Mouse (Mus musculus): ENCODE data around the gene Fam186a. TPM values are rescaled to one million over a fixed set of nuclear protein-coding genes. Genes with fewer than 3 reads are reported as not detected.
"Not testable (repeated sequence)": the region's sequence is repeated elsewhere in the genome, so short reads cannot be mapped to it uniquely, and the experiment has no call there.

The Fam186a gene
- polyA plus RNA-seq, 1 experiment from 2014 or later: 0.05 TPM

- H3K4me2 ChIP-seq (replicated peaks; ENCODE audit: low read depth, low read length); H3K27ac ChIP-seq (ENCODE audit: low read depth, low read length); H3K9ac ChIP-seq (ENCODE audit: low read depth, low read length); H3K4me1 ChIP-seq (replicated peaks; ENCODE audit: control insufficient read depth, insufficient read depth, low read length); ATAC-seq (ENCODE audit: low FRiP score); H3K4me3 ChIP-seq (ENCODE audit: low read depth, low read length); H3K36me3 ChIP-seq (ENCODE audit: control insufficient read depth, insufficient read depth, low read length); H3K27me3 ChIP-seq (ENCODE audit: control insufficient read depth, insufficient read depth, low read length); H3K9me3 ChIP-seq (ENCODE audit: control insufficient read depth, low read length): not testable (repeated sequence)
- WGBS: 42% methylated on average over 14 of the region's 14 CpGs
- DNase-seq (ENCODE audit: low spot score): peak; percentile 65
These were observed 57.4 kb downstream of the Fam186a start for GRCm38 (mm10) chr15:99909339-99909996.

- no peaks in the 10 kb centered on the region for H3K9me3 ChIP-seq (ENCODE audit: control insufficient read depth, low read length)
- no peak overlapping the region for H3K27ac ChIP-seq (ENCODE audit: low read depth, low read length)
- 85% methylated on average over 1 of the region's 1 CpGs for WGBS
- H3K9ac ChIP-seq (ENCODE audit: low read depth, low read length): no peak overlapping the region
- DNase-seq (ENCODE audit: low spot score): no peak
- H3K4me1 ChIP-seq (replicated peaks; ENCODE audit: control insufficient read depth, insufficient read depth, low read length): no peaks in the 10 kb centered on the region
- no peak overlapping the region for H3K4me3 ChIP-seq (ENCODE audit: low read depth, low read length)
- no peak for ATAC-seq (ENCODE audit: low FRiP score)
- H3K4me2 ChIP-seq (replicated peaks; ENCODE audit: low read depth, low read length): no peak overlapping the region
- H3K27me3 ChIP-seq (ENCODE audit: control insufficient read depth, insufficient read depth, low read length): no peaks in the 10 kb centered on the region
- H3K36me3 ChIP-seq (ENCODE audit: control insufficient read depth, insufficient read depth, low read length): no peaks in the 10 kb centered on the region
These were observed 59.3 kb downstream of the Fam186a start for GRCm38 (mm10) chr15:99907514-99907913.

DNA sequence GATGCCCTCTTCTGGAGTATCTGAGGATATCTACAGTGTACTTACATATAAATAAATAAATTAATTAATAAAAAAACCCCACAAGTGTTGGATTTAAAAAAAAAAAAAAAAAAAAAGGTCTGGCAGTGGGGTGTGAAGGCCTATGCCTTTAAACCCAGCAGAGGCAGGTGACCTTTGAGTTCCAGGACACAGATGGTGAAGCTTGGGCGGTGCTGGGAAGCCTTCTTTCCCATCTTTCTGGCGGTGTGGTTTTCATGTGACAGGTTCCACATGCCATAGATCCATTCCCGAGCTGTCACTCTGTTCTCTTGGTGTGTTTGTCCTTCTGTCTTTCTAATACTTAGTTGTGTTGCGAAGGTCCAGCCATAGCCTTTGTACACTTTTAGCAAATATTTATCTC, 59.8 kb downstream of the Fam186a start:
- 79% methylated on average over 4 of the region's 4 CpGs for WGBS
- Histone ChIP-seq H3K9me3 (ENCODE audit: control insufficient read depth, low read length) (no peaks in the 10 kb centered on the region), H3K27me3 (ENCODE audit: control insufficient read depth, insufficient read depth, low read length) (no peaks in the 10 kb centered on the region), H3K4me2 (replicated peaks; ENCODE audit: low read depth, low read length) (no peak overlapping the region), H3K36me3 (ENCODE audit: control insufficient read depth, insufficient read depth, low read length) (no peaks in the 10 kb centered on the region), H3K9ac (ENCODE audit: low read depth, low read length) (no peak overlapping the region), H3K4me3 (ENCODE audit: low read depth, low read length) (no peak overlapping the region), H3K27ac (ENCODE audit: low read depth, low read length) (no peak overlapping the region), H3K4me1 (replicated peaks; ENCODE audit: control insufficient read depth, insufficient read depth, low read length) (no peaks in the 10 kb centered on the region)
- DNase-seq (ENCODE audit: low spot score) (no peak), ATAC-seq (ENCODE audit: low FRiP score) (no peak)

DNA sequence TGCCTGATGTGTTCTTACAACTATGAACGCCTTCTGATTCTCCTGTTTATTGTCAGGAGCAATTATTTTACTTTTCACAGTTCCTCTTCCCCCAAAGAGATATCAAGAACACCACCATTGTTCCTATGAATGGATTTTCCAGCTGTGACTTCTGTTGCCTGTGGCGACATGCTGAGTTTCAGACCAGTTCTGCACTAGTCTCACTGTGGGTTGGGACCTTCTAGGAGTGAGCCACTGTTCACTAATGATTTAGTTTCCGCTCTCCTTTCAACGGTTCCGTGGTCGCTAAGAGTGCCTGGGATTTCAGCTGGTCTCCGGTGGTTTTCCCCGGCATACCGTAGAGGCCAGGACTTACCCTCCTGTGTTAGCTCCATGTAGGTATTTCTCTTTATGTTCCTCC, 62.0 kb downstream of the Fam186a start:
- WGBS: 75% methylated on average over 9 of the region's 9 CpGs
- Histone ChIP-seq H3K27me3 (ENCODE audit: control insufficient read depth, insufficient read depth, low read length) (no peaks in the 10 kb centered on the region), H3K4me1 (replicated peaks; ENCODE audit: control insufficient read depth, insufficient read depth, low read length) (no peaks in the 10 kb centered on the region), H3K36me3 (ENCODE audit: control insufficient read depth, insufficient read depth, low read length) (no peaks in the 10 kb centered on the region), H3K27ac (ENCODE audit: low read depth, low read length) (no peak overlapping the region), H3K4me2 (replicated peaks; ENCODE audit: low read depth, low read length) (no peak overlapping the region), H3K4me3 (ENCODE audit: low read depth, low read length) (no peak overlapping the region), H3K9ac (ENCODE audit: low read depth, low read length) (no peak overlapping the region), H3K9me3 (ENCODE audit: control insufficient read depth, low read length) (no peaks in the 10 kb centered on the region)
- no peak for DNase-seq (ENCODE audit: low spot score)
- ATAC-seq (ENCODE audit: low FRiP score): no peak

- Histone ChIP-seq H3K9me3 (ENCODE audit: control insufficient read depth, low read length) (no peaks in the 10 kb centered on the region), H3K36me3 (ENCODE audit: control insufficient read depth, insufficient read depth, low read length) (no peaks in the 10 kb centered on the region), H3K27ac (ENCODE audit: low read depth, low read length) (no peak overlapping the region), H3K9ac (ENCODE audit: low read depth, low read length) (no peak overlapping the region), H3K4me1 (replicated peaks; ENCODE audit: control insufficient read depth, insufficient read depth, low read length) (no peaks in the 10 kb centered on the region), H3K4me3 (ENCODE audit: low read depth, low read length) (no peak overlapping the region), H3K27me3 (ENCODE audit: control insufficient read depth, insufficient read depth, low read length) (no peaks in the 10 kb centered on the region), H3K4me2 (replicated peaks; ENCODE audit: low read depth, low read length) (no peak overlapping the region)
- WGBS: 6% methylated on average over 4 of the region's 4 CpGs
- peak; percentile 85 for DNase-seq (ENCODE audit: low spot score)
- ATAC-seq (ENCODE audit: low FRiP score): peak; percentile 45
These were observed 62.5 kb downstream of the Fam186a start for GRCm38 (mm10) chr15:99904333-99904732.

DNA sequence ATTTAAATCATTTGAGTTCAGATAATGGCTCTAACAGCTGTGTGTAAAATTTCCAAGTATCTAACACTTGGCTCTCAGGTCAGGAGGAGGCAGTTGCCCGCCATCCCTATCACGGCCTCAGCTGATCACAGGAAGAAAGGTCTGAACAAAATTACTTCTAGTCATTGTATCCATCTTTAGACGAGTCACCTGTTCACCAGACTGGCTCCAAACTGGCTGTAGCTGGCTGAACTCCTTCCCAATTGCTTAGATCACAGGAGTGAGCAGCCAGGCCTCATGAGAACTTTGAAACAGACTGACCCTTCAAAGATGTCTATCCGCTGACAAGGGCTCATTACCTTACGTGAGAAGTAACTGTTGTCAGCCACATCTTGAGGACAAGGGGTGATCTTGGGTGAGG, 63.6 kb downstream of the Fam186a start:
- ATAC-seq (ENCODE audit: low FRiP score) (no peak), DNase-seq (ENCODE audit: low spot score) (no peak)
- WGBS: 89% methylated on average over 5 of the region's 5 CpGs
- Histone ChIP-seq H3K9ac (ENCODE audit: low read depth, low read length) (no peak overlapping the region), H3K4me2 (replicated peaks; ENCODE audit: low read depth, low read length) (no peak overlapping the region), H3K27me3 (ENCODE audit: control insufficient read depth, insufficient read depth, low read length) (no peaks in the 10 kb centered on the region), H3K4me1 (replicated peaks; ENCODE audit: control insufficient read depth, insufficient read depth, low read length) (no peaks in the 10 kb centered on the region), H3K27ac (ENCODE audit: low read depth, low read length) (no peak overlapping the region), H3K9me3 (ENCODE audit: control insufficient read depth, low read length) (no peaks in the 10 kb centered on the region), H3K36me3 (ENCODE audit: control insufficient read depth, insufficient read depth, low read length) (no peaks in the 10 kb centered on the region), H3K4me3 (ENCODE audit: low read depth, low read length) (no peak overlapping the region)

DNA sequence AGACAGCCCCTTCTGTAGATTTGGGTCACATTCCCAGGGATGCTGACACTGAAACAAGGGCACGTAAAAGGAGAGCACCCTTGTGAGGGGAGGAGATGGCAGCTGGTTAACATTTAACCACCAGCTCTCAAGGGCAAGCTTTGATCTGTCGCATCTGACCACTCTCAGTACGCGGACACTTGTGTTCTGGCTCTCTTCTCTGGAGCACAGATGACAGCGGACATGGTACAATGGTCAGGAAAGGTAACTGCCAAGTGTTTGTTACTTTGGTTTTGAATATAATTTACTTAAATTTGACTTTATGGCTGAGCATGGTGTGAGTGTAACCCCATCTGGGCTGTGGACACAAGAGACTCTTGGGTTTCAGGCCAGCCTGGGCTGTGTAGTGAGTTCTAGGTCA, 64.1 kb downstream of the Fam186a start:
- H3K4me1 ChIP-seq (replicated peaks; ENCODE audit: control insufficient read depth, insufficient read depth, low read length): no peaks in the 10 kb centered on the region
- no peak overlapping the region for H3K4me2 ChIP-seq (replicated peaks; ENCODE audit: low read depth, low read length)
- no peak overlapping the region for H3K27ac ChIP-seq (ENCODE audit: low read depth, low read length)
- DNase-seq (ENCODE audit: low spot score): no peak
- 69% methylated on average over 5 of the region's 5 CpGs for WGBS
- H3K36me3 ChIP-seq (ENCODE audit: control insufficient read depth, insufficient read depth, low read length): no peaks in the 10 kb centered on the region
- no peak overlapping the region for H3K9ac ChIP-seq (ENCODE audit: low read depth, low read length)
- no peak overlapping the region for H3K4me3 ChIP-seq (ENCODE audit: low read depth, low read length)
- ATAC-seq (ENCODE audit: low FRiP score): no peak
- no peaks in the 10 kb centered on the region for H3K9me3 ChIP-seq (ENCODE audit: control insufficient read depth, low read length)
- H3K27me3 ChIP-seq (ENCODE audit: control insufficient read depth, insufficient read depth, low read length): no peaks in the 10 kb centered on the region

GRCm38 (mm10) chr15:99896621-99897020, 70.2 kb downstream of the Fam186a start:
- Histone ChIP-seq H3K4me1 (replicated peaks; ENCODE audit: control insufficient read depth, insufficient read depth, low read length) (no peaks in the 10 kb centered on the region), H3K36me3 (ENCODE audit: control insufficient read depth, insufficient read depth, low read length) (no peaks in the 10 kb centered on the region), H3K27ac (ENCODE audit: low read depth, low read length) (no peak overlapping the region), H3K9me3 (ENCODE audit: control insufficient read depth, low read length) (no peaks in the 10 kb centered on the region), H3K27me3 (ENCODE audit: control insufficient read depth, insufficient read depth, low read length) (no peaks in the 10 kb centered on the region), H3K4me3 (ENCODE audit: low read depth, low read length) (no peak overlapping the region), H3K9ac (ENCODE audit: low read depth, low read length) (no peak overlapping the region), H3K4me2 (replicated peaks; ENCODE audit: low read depth, low read length) (no peak overlapping the region)
- DNase-seq (ENCODE audit: low spot score) (no peak), ATAC-seq (ENCODE audit: low FRiP score) (no peak)

DNA sequence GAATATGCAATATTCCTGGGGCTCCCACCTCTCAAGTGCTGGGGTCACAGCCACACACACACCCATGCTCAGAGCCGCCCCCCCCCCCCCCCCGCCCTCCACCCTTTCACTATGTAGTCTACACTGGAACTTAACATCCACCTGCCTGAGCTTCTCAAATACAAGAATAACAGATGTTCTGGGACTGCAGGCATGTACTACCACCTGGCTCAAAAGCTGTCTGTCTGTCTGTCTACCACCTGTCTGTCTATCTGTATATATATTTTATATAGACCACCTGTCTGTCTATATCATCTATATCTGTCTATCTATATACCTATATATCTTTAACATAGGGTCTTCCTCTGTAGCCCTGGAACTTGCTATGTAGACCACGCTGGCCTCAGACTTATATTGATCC, 75.5 kb downstream of the Fam186a start:
- Histone ChIP-seq H3K36me3 (ENCODE audit: control insufficient read depth, insufficient read depth, low read length) (no peaks in the 10 kb centered on the region), H3K27ac (ENCODE audit: low read depth, low read length) (no peak overlapping the region), H3K27me3 (ENCODE audit: control insufficient read depth, insufficient read depth, low read length) (no peaks in the 10 kb centered on the region), H3K4me1 (replicated peaks; ENCODE audit: control insufficient read depth, insufficient read depth, low read length) (no peaks in the 10 kb centered on the region), H3K4me3 (ENCODE audit: low read depth, low read length) (no peak overlapping the region), H3K4me2 (replicated peaks; ENCODE audit: low read depth, low read length) (no peak overlapping the region), H3K9me3 (ENCODE audit: control insufficient read depth, low read length) (no peaks in the 10 kb centered on the region), H3K9ac (ENCODE audit: low read depth, low read length) (no peak overlapping the region)
- 87% methylated on average over 3 of the region's 3 CpGs for WGBS
- ATAC-seq (ENCODE audit: low FRiP score) (no peak), DNase-seq (ENCODE audit: low spot score) (no peak)

Measured in hindbrain, embryonic 11.5 days (tissue).